Mouse (Mus musculus) c-Kit-positive CD71-negative TER-119-negative erythroid progenitor cells, embryonic 14.5 days (primary cell): ENCODE data around the gene Tcf7l2.

ENCODE experiments used
- DNase-seq: peaks from one replicate; pipeline ENCODE4 v3.0.0-alpha.2; 2013; ENCODE audit warnings: low read depth

Tcf7l2 gene

DNA sequence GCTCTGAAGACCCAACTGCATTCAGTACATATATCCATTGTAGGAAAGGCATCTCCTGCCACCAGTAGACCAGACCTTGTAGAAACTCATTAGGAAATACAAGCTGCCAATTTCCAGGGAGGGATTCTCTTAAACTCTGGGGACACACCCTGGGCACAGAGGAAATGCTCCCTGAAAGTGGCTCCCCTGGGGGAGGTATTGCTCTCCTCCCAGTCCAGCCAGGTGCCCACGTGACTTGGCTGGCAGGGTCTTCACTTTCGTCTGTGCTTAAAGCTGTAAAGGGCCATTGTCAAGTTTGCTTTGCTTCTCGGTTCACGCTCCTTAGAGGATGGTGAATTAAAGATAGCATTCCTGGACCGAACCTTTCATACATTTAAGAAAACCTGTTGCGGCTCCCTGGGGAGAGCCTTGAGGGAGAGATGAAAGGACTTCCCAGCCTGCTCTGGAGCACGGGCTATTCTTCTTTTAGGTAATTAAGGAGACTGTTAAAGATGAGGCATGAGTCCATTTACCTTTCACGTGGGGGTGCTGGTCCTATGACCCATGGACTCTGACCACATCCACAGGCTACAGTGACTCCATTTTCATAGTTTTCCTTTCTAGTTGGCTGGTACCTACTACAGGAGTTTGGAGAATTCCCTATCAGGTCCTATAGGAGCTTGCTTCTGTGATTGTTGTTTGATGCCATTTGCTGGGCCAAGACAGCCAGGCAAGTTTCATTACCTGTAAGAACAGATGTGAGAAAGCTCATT is 52.8 kb downstream of the Tcf7l2 start:
- DNase-seq: no peak

DNA sequence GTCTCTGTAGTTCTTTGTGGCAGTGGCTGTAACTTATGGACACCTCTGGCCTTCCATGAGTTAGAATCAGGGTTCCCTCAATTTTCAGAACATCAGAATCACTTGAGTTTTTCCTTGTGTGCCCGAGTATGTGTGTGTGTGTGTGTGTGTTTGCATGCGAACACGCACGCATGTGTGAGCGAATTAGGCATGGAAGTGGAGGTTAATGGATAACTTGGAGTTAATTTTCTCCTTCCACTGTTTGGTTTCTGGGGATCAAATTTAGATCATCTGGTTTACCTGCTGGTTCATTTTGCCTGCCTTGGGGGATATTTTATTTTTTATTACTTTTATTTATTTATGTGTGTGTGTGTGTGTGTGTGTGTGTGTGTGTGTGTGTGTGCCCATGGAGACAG is 53.3 kb downstream of the Tcf7l2 start:
- no peak for DNase-seq

DNA sequence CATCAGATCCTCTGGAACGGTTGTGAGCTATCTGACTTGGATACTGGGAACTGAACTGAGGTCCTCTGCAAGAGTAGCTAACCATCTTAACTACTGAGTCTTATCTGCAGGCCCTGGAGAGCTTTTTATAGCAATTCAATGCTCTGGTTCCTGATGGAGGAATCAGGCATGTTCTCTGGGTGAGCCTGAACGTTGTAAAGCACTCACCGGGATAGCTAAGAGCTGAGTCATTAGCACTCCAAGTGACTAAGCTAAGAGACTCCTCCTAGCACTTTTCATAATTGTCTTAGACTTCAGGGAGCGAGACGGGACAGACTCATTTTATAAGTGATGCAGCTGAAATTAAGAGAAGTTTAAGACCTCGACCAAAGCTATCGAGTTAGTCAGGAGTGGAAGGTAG is 53.7 kb downstream of the Tcf7l2 start:
- no peak for DNase-seq

DNA sequence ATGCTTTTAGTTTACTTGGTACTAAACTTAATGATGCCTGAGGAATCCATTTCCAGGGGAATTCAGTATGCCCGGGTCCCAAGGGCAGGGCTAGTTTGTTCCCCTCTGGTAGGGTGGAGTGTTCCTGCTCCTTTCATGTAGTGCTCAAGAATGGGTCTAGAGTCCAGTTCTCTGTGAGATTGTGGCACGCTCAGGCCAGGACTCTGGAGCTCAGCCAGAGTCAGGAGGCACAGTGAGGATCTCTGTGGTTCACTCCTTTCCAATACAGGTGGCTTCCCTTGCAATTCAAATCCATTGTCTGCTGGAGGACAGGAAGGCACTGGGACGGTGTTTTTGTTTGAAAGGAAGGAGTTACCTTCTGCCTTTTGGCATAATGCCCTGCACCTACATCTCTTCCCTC is 56.2 kb downstream of the Tcf7l2 start:
- DNase-seq: no peak

DNA sequence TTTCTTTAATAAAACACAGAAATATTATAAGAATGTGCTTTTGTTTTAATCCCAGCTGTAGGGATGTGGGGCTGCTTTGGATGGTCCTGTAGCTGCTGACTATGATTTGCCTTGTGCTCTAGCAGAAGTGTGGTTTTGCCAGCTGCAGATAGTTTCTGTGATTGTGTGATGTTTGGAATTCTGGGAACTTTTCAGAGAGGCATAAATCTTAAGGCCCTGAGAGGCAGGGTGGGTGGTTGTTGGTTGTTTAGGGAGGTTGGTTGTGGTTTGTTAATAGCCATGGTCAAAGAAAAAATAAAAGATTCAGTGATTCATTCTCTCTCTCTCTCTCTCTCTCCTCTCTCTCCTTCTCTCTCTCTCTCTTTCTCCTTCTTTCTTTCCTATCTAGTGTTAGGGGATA is 57.8 kb downstream of the Tcf7l2 start:
- DNase-seq: no peak

DNA sequence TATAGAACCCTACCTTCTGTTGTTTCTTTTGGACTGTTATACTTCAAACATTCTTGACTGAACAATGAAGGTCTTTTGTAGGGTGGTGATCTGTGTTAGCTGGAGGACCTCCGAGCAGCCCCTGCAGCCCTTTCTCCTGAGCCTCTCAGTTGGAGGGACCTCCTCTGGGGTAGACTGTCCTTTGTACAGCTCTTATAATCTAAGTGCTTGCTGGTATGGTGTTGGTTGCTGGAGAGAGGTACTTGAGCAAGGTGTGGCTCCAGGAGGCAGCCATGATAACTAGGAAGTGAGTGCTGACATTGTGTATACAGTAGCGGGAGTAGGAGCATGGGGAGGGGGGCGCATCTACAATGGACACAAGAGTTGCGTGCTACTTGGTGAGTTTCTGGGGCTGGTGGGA is 58.4 kb downstream of the Tcf7l2 start:
- DNase-seq: no peak

DNA sequence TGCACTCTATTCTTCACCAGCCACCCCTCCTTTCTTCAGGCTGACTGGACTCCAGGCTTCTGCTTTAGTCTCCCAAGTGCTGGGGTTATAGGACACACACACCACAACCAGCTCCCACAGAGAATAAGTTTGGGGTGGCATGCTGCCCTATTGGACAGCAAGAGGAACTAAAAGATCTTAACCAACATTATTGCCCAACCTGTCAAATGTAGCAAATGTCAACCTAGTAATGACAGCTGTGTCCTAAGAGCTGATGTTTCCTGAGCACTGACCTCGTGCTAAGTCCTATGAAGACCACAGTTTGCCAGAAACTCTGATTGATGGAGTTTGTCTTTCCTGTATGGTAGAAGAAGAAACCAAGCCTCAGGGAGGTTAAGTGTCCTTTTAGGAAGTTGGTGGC is 61.5 kb downstream of the Tcf7l2 start:
- DNase-seq: no peak

DNA sequence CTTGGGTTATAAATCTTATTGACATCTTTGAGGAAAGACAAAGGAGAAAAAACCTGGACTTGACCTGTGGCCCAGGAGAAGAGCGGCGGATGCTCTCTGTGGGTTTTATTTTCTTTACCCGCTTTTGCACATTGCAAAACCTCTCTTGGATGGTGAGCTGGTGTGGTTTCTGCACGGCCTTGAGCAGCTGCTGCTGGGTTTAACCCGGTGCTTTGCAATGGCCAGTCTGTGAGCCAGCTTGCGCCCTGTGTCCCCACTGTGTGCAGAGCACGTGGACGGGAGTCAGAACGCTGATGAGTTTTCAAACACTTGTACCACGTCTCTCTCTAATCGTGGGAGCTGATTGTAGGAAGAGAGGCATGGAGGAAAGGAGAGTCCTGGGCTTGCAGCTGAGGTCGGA is 62.2 kb downstream of the Tcf7l2 start:
- DNase-seq: no peak

DNA sequence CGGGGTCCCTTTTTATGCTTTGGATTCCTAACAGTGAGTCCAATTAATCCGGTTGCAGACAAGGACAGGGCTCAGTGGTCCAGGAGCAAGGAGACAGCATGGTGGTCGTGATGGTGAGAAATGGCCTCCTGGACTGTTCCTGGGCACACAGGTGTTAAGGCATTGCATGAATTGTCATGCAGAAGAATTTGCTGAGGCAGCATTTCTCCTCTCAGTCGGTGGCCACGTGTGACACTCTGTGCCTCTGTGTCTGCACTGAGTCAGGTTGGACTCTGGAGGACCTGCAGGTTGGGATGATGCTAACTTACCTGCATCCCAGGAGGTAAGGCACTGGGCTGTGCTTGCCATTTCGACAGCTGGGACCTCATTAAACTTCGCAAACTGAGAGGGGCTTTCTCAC is 63.2 kb downstream of the Tcf7l2 start:
- DNase-seq: no peak

DNA sequence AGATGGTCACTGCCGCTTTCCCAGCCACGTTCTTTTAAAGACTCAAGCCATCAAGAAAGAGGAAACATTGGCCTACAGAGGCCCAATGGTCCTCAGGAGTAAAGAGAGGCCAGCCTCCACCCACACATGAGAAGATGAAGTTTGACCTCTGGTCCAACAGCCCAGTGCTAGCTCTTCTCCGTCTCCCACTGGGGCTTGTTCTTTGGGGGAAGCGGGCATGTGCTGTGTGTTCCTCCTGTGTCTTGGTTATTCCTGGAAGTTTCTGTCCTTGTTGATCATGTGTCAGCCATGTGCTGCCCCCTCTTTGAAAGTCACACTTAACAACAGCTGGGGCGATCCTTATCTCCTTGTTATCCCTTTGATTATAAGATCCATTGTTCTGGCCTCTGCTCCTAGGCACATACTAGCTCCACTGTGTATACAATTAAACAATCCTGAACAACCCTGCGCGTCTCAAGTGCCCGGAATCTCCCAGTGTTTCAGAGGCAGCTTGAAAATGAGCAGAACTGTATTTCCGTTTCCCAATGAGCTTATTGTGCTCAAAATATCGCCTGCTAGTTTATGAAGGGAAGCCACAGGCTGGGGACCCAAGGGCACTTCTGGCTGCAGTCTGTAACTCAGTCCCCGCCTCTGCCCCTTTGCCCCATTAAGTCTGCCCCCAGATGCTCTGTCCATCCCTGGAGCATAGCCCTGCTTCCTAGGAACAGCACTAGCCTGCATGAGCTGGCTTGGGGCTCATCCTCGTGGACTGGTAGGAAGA is 65.0 kb downstream of the Tcf7l2 start:
- DNase-seq: no peak

DNA sequence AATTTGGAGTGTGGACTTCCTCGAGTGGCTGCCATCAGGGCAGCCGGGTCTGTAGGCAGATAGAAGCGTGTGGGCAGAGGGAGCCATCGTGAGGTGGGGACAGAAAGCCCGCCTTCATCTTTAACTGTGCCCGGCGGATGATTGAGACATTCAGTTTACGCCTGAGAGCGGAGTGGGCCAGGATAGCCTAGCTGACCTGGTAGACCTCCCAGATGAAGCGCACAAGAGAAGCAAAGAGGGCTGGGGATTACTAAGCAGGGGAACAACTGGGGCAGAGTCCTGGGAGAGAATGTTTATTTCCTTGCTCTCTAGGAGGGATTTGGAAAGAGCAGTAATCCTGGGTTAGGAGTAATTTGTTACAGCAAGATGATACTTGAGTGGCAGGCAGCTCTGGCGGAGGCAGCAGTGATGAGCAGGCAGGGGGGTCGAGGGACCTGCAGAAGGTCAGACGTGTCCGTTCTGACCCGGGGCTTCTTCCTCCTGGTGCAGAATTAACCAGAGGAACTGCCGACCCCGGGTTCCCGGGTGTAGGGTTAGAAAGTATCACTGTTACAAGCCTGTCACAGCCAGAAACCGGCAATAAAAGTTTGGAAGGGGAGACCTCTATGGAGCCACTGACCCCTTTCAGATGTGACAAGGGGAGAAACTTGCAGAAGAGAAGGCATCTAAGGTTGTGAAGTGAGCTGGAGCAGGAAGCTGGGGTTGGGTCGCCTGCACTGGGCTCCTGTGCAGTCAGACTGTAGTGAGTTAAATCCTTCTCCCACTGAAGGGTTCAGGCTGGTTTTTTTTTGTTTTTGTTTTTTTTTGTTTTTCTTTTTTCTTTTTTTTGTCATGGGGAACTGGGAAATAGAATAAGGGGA is 65.8 kb downstream of the Tcf7l2 start:
- no peak for DNase-seq

DNA sequence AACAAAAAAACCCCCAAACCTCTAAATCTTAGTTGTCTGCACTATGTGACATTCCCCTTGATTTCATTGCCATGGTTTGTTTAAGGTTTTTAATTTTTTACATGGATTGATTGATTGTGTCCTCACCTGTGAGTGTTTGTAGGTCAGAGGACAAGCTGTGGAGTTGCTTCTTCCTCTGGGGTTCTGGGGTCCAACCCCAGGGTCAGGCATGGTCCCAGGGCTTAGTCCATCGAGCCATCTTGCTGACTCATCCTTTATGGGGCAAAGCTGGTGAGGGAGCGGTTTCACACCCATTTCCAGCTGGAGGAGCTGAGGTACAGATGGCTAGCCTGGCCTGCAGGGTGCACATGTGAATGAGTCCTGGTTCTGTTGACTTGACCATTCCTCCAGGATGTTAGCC is 66.7 kb downstream of the Tcf7l2 start:
- no peak for DNase-seq

DNA sequence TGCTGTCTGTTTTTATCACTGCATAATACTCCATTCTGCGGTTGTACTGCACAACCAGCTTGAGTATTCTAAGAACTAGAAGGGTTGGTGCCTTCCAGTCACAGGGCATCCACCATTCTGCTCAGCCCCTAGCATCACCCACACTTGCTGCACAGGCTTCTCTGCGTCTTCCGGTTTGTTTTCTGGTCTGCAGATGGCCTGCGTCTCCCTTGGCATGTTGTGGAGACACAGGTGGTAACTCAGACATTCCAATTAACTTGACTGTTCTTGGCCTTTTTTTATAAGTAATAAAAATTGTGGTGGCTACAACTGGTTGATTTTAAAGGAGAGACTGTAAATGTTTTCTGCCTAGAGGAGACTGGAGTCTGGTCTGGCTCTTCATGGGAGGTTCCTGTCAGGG is 67.9 kb downstream of the Tcf7l2 start:
- no peak for DNase-seq

DNA sequence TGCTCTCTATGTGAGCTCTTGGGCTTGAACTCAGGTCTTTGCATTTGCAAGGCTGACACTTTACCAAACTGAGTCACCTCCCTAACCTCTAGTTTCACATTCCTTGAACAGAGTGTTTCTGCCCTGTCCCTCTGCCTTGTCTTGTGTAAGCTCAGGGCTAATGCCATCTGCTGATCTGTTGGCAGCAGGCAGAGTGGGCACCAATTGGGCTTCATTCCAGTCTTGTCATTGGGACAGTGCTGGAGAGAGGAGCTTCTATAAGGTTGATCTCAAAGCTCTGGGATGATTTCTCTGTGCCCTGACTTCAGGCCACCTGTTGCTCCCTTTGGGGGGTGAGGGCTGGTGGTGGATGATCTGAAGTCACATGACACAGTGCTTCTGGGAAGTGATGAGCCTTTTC is 70.6 kb downstream of the Tcf7l2 start:
- DNase-seq: no peak

DNA sequence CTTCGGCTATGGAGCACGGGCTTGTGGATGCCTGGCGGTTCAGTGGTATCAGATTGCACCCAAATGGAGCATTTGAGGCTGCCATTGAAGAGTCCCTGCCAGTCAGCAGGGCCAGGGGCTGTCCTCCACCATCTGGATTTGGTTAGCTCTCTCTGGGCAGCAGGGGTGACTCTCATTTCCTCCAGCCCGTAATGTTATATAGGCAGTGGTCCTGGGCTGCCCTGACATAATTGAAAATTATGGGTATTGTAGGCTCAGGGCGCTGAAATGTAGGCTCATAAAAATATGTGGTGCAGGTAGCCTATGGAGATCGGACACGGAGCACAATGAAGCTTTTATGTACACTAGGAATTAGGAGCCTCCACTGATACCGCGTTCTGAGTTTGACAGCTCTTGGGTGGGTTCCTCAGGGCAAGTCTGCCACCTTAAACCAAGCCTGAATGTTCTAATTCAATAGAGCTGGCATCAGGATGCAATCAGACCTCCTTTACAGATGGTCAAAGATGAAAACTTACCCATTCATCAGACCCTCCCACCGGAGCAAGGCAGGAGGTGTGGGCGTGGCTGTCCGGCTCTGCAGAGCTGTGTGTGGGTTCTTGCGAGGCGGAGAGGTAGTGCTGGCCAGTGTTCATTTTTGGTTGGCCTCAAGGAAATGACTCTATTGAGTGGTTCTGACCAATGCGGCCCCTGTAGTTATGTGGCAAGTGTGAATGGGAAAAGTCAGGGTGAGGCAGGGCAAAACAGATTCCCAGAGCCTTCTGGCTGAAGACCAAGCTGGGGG is 73.6 kb downstream of the Tcf7l2 start:
- no peak for DNase-seq

DNA sequence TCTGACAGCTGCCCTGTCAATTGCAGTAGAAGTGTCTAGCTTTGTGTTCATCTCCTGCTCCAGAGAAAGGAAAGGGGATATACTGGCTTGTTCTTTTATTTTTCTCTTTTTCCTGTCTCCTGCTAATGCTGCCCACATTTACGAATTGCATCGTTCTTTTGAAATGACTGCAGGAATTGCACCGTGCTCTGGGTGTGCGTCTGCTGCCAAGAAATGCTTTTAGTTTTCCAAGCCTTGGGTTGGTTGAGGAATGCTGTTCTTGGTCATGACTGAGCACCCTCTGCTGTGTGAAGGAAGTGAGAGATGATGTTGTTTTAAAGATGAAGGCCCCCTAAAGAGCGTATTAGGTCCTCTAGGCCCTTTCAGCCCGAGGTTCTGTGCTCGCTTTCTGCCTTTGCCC is 75.4 kb downstream of the Tcf7l2 start:
- DNase-seq: no peak

DNA sequence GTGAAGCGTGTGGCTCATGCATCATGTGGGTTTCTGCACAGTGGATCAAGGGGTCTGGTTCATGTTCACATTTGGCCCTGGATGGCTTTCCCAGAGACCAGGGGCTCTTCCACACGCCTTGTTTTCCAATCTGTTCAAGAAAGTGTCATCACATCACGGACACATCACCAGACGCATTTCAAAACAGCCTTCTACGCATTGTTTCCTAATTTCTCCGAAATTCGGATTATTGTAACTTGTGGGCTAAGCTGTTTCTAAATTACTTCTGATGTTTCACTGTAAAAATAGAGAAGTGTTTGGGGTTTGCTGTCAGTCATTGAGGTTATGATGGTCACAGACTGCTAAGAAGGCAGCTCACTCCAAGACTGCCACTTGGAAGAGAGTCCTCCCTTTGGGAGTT is 78.6 kb downstream of the Tcf7l2 start:
- DNase-seq: no peak

DNA sequence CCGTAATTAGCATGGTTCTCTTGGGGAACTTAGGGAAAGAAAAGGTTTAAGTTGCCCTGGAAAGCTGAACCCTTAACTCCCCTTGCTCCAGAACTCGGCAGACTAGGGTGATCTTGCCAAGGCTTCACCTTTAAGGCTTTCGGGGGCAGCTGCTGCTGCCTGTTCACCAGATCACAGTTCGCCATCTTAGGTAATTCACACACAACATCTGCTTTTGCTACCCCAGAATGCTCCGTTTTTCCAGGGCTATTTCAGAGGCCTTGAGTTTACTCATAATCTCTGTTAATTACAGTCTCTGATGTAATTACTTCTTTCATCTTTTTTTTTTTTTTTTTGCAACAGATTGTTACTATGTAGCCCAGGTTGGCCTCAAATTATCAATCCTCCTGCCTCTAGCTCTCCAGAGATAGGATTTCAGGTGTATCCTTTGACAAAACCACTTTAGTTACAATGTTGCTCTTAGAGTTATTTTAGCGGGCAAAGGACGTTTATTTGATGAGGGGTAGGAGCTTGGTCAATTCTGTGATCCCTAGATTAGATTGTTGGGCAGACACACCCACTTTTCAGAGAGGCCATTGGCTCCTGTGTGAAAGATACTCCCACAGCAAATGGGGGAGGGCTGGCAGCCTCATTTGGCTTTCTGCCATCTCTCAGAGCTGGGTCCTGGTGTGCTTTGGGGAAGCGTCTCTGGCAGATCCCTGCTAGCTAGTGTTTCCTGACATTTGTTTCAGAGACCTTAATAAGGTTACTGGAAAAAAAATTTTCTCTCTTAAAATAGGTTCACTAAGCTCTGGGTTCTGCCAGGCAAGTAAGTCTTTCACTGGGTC is 83.6 kb downstream of the Tcf7l2 start:
- no peak for DNase-seq

DNA sequence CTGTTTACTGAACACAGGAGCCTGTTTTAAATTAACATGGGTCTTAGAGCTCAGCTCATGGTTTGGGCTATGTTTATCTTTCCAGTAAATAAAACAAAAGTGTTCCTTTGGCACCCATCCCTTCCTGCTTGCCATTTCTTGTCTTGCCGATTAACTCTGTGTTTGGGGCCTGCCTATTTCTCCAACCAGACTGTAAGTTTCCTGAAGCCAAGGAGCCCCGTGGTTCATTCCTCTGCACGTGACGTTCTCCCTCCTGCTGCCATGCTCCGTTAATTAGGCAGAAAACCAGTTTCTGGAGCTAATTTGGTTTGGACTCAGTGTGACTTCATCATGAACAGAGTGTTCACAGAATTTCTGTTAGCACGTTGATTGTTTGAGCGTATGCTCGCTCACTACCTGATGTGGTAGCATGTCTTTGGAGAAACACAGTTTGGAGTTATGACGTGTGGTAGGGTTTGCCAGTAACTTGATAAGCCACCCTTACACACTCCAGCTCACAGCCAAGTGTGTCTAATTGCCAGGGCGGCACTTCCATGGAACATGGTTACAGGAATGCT is 84.4 kb downstream of the Tcf7l2 start:
- no peak for DNase-seq

DNA sequence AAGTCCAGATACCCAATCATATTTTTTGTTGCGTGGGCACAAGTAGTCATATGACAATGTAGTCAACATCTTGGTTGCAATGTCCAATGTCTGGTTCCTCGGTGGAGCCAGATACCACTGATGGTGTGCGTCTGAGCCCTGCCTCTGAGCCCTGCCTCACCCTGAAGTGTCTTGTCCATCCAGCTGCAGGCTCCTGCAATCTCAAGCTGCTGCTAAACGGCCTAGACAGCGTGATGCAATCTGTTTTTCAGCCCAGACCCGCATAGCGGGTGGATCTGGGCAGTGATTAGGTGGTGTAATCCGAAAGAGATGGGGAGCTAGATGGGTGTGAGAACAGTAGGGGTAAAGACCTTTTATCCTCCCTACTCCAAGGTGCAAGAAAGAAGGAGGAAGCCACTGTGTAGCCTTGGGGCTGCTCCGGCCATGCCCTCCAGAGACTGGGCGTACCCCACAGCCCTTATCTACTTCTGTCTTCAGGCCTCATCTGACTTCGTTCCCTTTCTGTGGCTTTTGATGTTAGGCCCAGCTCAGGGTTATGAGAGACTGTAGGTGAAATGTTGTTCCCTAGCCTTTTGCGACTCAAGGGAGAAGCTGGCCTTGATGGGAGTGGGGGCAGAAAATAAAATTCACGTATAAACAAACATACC is 86.1 kb downstream of the Tcf7l2 start:
- DNase-seq: peak; percentile 20
